ENCODE assay signal across 8 mouse cellular contexts in the genomic region with DNA sequence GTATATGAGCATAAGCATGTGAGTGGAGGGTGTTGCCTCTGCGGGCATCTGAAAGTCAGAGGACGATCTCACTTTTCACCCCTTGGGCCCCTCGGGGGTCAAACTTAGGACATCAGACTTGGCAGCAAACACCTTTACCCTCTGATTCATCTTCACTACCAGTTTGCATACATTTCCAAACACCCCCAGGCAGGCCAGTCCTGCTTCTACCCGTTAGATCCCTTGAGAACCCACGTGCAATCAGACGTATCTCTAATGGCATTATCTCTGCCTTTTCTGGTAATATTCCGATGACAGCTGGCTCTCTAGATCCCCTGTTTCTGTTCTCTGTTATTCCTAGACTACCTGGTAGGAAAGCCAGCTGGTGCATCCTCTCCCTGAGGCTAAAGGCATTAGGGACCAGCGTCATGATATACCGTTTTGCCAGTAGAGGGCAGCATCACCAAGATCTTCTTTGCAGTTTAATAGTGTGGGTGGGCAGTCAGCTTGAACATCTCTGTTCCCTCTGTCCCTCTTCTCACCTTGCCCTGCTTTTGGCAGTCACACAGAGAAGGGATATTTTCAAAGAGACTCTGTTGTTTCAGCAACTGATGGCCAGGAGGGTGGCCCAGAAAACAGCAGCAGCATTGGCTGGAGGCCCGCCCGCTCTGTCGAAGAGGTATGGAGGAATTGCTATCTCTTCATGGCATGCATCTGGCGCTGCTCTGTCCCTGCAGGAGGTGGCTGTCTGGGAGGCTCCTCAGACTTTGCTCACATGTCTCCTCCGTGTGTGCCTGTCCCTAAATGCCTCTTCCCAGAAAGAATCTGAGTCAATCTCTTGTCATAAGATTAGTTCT.
A peak's percentile ranks its signal among the peaks of the same experiment; 100 is the strongest.
DNase-seq lines count a peak whose midpoint lies in the region; ATAC-seq and TF ChIP-seq lines count a peak whose summit lies in the region.

No protein-coding gene starts in this region.

- TF ChIP-seq CTCF in thymus, adult 2 months (IDR thresholded peaks at IDR 0.05; ENCODE audit: borderline replicate concordance, control insufficient read depth, extremely low read depth, insufficient read depth, low read length, poor library complexity) = no peak

- H3K4me2 ChIP-seq in hindbrain, embryonic 15.5 days = peak overlapping the region; percentile 29
- peak overlapping the region; percentile 20 for H3K4me2 ChIP-seq in midbrain, embryonic 14.5 days (ENCODE audit: low read length)

- H3K27me3 ChIP-seq in thymus, adult 2 months (ENCODE audit: control insufficient read depth, insufficient read depth, low read length) = no peaks in the 10 kb centered on the region
- H3K27me3 ChIP-seq in hindbrain, embryonic 15.5 days = no peaks in the 10 kb centered on the region
- no peaks in the 10 kb centered on the region for H3K27me3 ChIP-seq in midbrain, embryonic 14.5 days (ENCODE audit: control insufficient read depth, insufficient read depth, low read length)

- 58% methylated on average over 14 of the region's 14 CpGs for WGBS in thymus, adult 2 months
- WGBS in hindbrain, embryonic 15.5 days = 34% methylated on average over 14 of the region's 14 CpGs
- 37% methylated on average over 14 of the region's 14 CpGs for WGBS in midbrain, embryonic 14.5 days

- H3K36me3 ChIP-seq in thymus, adult 2 months (ENCODE audit: control insufficient read depth, insufficient read depth, low read length) = no peaks in the 10 kb centered on the region
- no peaks in the 10 kb centered on the region for H3K36me3 ChIP-seq in hindbrain, embryonic 15.5 days
- H3K36me3 ChIP-seq in midbrain, embryonic 14.5 days (ENCODE audit: control insufficient read depth, insufficient read depth, low read length) = no peaks in the 10 kb centered on the region

- no peaks in the 10 kb centered on the region for H3K9me3 ChIP-seq in hindbrain, embryonic 15.5 days
- no peaks in the 10 kb centered on the region for H3K9me3 ChIP-seq in midbrain, embryonic 14.5 days (ENCODE audit: control insufficient read depth, low read length)

- 0 out of 2 replicates have a peak overlapping the region, but pooled peaks have one; percentile 11 for H3K9ac ChIP-seq in hindbrain, embryonic 15.5 days
- no peak overlapping the region for H3K9ac ChIP-seq in midbrain, embryonic 14.5 days (replicated peaks; ENCODE audit: low read length)

- TF ChIP-seq POLR2A in thymus, adult 2 months (IDR thresholded peaks at IDR 0.05; ENCODE audit: control insufficient read depth, extremely low read depth, insufficient read depth, low read length, poor library complexity) = no peak

- no peak overlapping the region for H3K4me3 ChIP-seq in thymus, adult 2 months (ENCODE audit: control insufficient read depth, insufficient read depth, low read length)
- H3K4me3 ChIP-seq in hindbrain, embryonic 15.5 days = no peak overlapping the region
- H3K4me3 ChIP-seq in midbrain, embryonic 14.5 days (replicated peaks; ENCODE audit: low read depth, low read length) = no peak overlapping the region

- no peak overlapping the region for H3K27ac ChIP-seq in thymus, adult 2 months (ENCODE audit: control insufficient read depth, insufficient read depth, low read length)
- H3K27ac ChIP-seq in hindbrain, embryonic 15.5 days (replicated peaks) = no peak overlapping the region
- H3K27ac ChIP-seq in midbrain, embryonic 14.5 days (replicated peaks; ENCODE audit: low read depth, low read length) = no peak overlapping the region

- peak; percentile 22 for DNase-seq in thymus, adult 2 months
- DNase-seq in thymus, adult 18-20 months = no peak
- DNase-seq in cerebellum, adult 9-10 months = peak; percentile 61
- peak; percentile 63 to 82 for DNase-seq in left cerebral cortex, adult 9 months (ENCODE audit: low spot score in 2 of 2)
- peak; percentile 91 for DNase-seq in midbrain, embryonic 14.5 days
- peak; percentile 79 for DNase-seq in testis, postnatal 10 days (ENCODE audit: low spot score)

- ATAC-seq in frontal cortex, adult (ENCODE audit: low TSS enrichment) = peak; percentile 91
- ATAC-seq in hindbrain, embryonic 15.5 days (ENCODE audit: low FRiP score, low read depth) = peak; percentile 88
- peak; percentile 64; the same call in 1 of the 2 replicates for ATAC-seq in midbrain, embryonic 14.5 days (ENCODE audit: low FRiP score, low TSS enrichment)

- no peaks in the 10 kb centered on the region for H3K4me1 ChIP-seq in thymus, adult 2 months (replicated peaks; ENCODE audit: control insufficient read depth, insufficient read depth, low read length)
- H3K4me1 ChIP-seq in hindbrain, embryonic 15.5 days (replicated peaks) = peaks cover 4% of the 10 kb centered on the region
- H3K4me1 ChIP-seq in midbrain, embryonic 14.5 days (ENCODE audit: control insufficient read depth, insufficient read depth, low read length) = no peaks in the 10 kb centered on the region

Comparison
In these comparisons a context has a peak if more than half of its experiments do, and no peak if none do; other contexts are left out.
1. DNase-seq: peak in thymus, adult 2 months (single experiment), cerebellum, adult 9-10 months (single experiment), left cerebral cortex, adult 9 months (2 of 2), midbrain, embryonic 14.5 days (single experiment) and testis, postnatal 10 days (single experiment); none in thymus, adult 18-20 months (0 of 2).
2. Peak in every context shown above with its lines, with median percentiles within 50 percentile points of each other: ATAC-seq.